Mouse (Mus musculus) liver, embryonic 11.5 days (tissue): ENCODE measurements around the gene Egflam. TPM values are rescaled to one million over a fixed set of nuclear protein-coding genes. Genes with fewer than 3 reads are reported as not detected.

Experiments
- ATAC-seq: fragments of 200-750 bp; cut with Nextera tagmentation; replicated peaks from 2 replicates; pipeline ENCODE4 v1.8.0; 2017; ENCODE audit warnings: moderate number of reproducible peaks, mild to moderate bottlenecking, moderate TSS enrichment, moderate library complexity; ENCODE audit not compliant: low FRiP score
- DNase-seq: peaks from one replicate; pipeline ENCODE4 v3.0.0-alpha.2; 2017; ENCODE audit warnings: low spot score
- H3K27ac ChIP-seq: fragments of 300-500 bp; sonication (generic); 2 replicates; pipeline ENCODE4 v1.5.1; 2014; ENCODE audit warnings: mild to moderate bottlenecking, low read depth, low read length, control low read depth
- H3K27me3 ChIP-seq: fragments of 300-500 bp; sonication (generic); replicated peaks from 2 replicates; pipeline ENCODE4 v1.6.1; 2014; ENCODE audit warnings: low read length, mixed read lengths; ENCODE audit not compliant: control insufficient read depth, insufficient read depth
- H3K36me3 ChIP-seq: fragments of 300-500 bp; sonication (generic); 2 replicates; pipeline ENCODE4 v1.6.1; 2014; ENCODE audit warnings: mild to moderate bottlenecking, low read length, moderate library complexity, mixed read lengths; ENCODE audit not compliant: control insufficient read depth, insufficient read depth
- H3K4me1 ChIP-seq: fragments of 300-500 bp; sonication (generic); replicated peaks from 2 replicates; pipeline ENCODE4 v1.6.1; 2014; ENCODE audit warnings: low read length, mixed read lengths; ENCODE audit not compliant: control insufficient read depth, insufficient read depth
- H3K4me2 ChIP-seq: fragments of 300-500 bp; sonication (generic); 2 replicates; pipeline ENCODE4 v1.6.1; 2014; ENCODE audit warnings: mild to moderate bottlenecking, control low read depth, moderate library complexity
- H3K4me3 ChIP-seq: fragments of 300-500 bp; sonication (generic); 2 replicates; pipeline ENCODE4 v1.5.1; 2014; ENCODE audit warnings: low read depth, low read length, control low read depth
- H3K9ac ChIP-seq: fragments of 300-500 bp; sonication (generic); 2 replicates; pipeline ENCODE4 v1.6.1; 2014; ENCODE audit warnings: low read depth, low read length, control low read depth
- H3K9me3 ChIP-seq: fragments of 300-500 bp; sonication (generic); 2 replicates; pipeline ENCODE4 v1.6.1; 2016; ENCODE audit warnings: low read length, inconsistent platforms, mixed read lengths; ENCODE audit not compliant: control insufficient read depth
- WGBS: fragments of 180-500 bp; shearing (Covaris S2); extraction: QIAGEN DNeasy Blood & Tissue Kit; methylation state at CpG from one replicate; pipeline ENCODE4 v1.1.7; 2014; 5-methylcytosine and 5-hydroxymethylcytosine counted together
- polyA plus RNA-seq: library from polyadenylated mRNA; unstranded; fragments of >200 nt; fragmentation: Nextera tagmentation; extraction: Ambion mirVana; gene quantifications from 2 replicates; pipeline ENCODE4 v1.2.1, GENCODE M21; 2014

Egflam gene
- polyA plus RNA-seq, 1 experiment from 2014 or later, result 2.8 TPM

DNA sequence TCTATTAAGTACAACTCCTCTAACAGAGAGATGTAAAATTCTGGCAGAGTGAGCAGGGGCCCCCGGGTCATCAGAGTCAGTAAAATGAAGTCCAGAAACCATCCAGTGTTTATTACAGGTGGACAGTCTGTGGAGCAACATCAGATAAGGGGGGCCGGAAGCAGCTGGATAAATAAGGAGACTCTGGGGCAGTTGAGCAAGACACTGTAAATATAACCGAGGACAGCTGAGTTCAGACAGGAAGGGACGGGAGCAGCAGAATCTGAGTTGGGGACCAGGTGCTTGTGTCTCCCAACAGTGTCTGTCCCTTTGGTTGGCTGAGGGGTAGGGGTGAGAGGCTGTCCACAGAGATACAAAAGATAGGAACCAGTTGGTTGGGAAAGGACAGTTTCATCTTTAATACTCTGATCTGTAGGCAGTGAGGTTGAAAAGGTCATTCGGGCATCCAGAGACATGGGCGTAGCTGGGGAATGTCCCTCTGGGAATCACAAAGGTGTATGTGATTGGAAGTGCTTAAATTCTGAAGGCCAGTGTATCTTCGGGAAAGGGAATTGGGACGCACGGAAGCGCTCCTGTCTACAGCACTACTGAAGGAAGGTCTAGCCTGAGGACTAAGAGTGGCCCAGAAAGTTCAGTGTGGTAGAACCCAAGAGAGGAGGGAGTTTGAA lies 230.8 kb downstream of the Egflam start:
- H3K4me3 ChIP-seq, result no peak overlapping the region
- DNase-seq, result no peak
- WGBS, result 72% methylated on average over 10 of the region's 10 CpGs
- H3K4me1 ChIP-seq, result no peaks in the 10 kb centered on the region
- no peak overlapping the region for H3K9ac ChIP-seq
- peak overlapping the region; percentile 64 for H3K27ac ChIP-seq
- 0 out of 2 replicates have a peak overlapping the region, but pooled peaks have one; percentile 17 for H3K4me2 ChIP-seq
- no peaks in the 10 kb centered on the region for H3K9me3 ChIP-seq
- peaks cover 3% of the 10 kb centered on the region; the same call in 1 of the 2 replicates for H3K36me3 ChIP-seq
- ATAC-seq, result peak; percentile 63
- H3K27me3 ChIP-seq, result no peaks in the 10 kb centered on the region

DNA sequence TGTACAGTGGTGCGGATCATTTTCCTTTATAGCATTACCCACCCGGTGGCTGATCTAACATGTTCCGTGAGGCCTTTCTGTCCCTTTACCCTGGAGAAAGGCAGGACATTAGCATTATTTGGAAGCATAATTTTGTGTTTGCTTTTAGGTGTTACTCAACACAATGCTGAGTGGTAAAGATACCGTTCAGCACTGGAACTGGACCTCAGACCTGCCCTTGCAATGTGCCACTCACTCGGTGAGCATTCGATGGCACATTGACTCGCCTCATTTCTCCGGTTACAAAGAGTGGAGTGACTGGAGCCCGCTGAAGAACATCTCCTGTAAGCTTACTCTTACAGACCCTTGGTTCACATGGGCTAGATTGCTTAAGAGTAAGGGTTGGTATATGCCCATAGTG lies 231.5 kb downstream of the Egflam start:
- H3K4me1 ChIP-seq, result no peaks in the 10 kb centered on the region
- DNase-seq, result no peak
- no peak for ATAC-seq
- peak overlapping the region; percentile 41; the same call in 1 of the 2 replicates for H3K27ac ChIP-seq
- no peak overlapping the region for H3K9ac ChIP-seq
- 87% methylated on average over 9 of the region's 9 CpGs for WGBS
- H3K4me3 ChIP-seq, result no peak overlapping the region
- no peaks in the 10 kb centered on the region for H3K27me3 ChIP-seq
- peaks cover 3% of the 10 kb centered on the region; the same call in 1 of the 2 replicates for H3K36me3 ChIP-seq
- H3K4me2 ChIP-seq, result no peak overlapping the region
- no peaks in the 10 kb centered on the region for H3K9me3 ChIP-seq

DNA sequence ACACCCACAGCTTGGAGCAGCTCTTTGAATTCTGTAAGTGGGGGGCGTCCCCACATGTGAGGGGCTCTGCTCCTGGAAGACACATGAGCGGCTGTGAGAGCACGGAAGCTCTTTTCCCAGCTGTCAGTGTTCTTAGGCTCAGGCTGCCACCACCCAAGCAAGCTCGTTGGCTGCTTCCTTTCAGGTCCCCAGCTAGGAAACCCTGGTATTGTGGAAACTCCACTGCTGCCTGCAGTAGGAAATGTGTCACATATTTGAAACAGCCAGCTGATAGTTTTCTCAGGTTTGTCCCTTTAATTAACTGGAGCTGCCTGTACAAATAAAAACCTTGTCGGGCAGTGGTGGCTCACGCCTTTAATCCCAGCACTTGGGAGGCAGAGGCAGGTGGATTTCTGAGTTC lies 234.3 kb downstream of the Egflam start:
- Histone ChIP-seq H3K9me3 (no peaks in the 10 kb centered on the region), H3K4me2 (no peak overlapping the region), H3K36me3 (peaks cover 6% of the 10 kb centered on the region; the same call in 1 of the 2 replicates), H3K27me3 (no peaks in the 10 kb centered on the region), H3K4me3 (no peak overlapping the region), H3K4me1 (no peaks in the 10 kb centered on the region), H3K9ac (no peak overlapping the region), H3K27ac (no peak overlapping the region)
- 76% methylated on average over 6 of the region's 6 CpGs for WGBS
- DNase-seq (no peak), ATAC-seq (no peak)

- no peaks in the 10 kb centered on the region for H3K4me1 ChIP-seq
- no peak for ATAC-seq
- H3K27ac ChIP-seq, result no peak overlapping the region
- H3K27me3 ChIP-seq, result no peaks in the 10 kb centered on the region
- H3K4me3 ChIP-seq, result no peak overlapping the region
- H3K9ac ChIP-seq, result no peak overlapping the region
- H3K36me3 ChIP-seq, result peaks cover 8% of the 10 kb centered on the region; the same call in 1 of the 2 replicates
- H3K9me3 ChIP-seq, result no peaks in the 10 kb centered on the region
- DNase-seq, result no peak
- 87% methylated on average over 8 of the region's 8 CpGs for WGBS
- no peak overlapping the region for H3K4me2 ChIP-seq
These were observed 237.9 kb downstream of the Egflam start for GRCm38 (mm10) chr15:7160321-7160720.

DNA sequence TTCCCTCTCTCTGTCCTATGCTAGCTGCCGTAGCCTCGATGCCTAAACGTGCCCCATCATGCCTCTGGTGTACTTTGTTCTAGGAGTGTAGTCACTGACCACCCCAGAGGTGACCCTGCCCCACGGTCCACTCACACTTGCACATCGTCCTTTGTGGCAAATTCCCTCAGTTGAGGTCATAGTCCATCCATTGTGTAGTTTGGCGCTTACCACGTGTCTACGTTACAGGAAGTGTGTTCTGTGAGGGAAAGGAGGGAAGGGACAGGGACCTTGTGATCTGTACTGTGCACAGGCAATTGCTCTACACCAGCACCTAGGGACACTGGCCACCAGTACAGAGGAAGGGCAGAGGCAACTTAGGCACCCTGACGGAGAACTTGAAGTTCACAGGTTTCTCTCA lies 238.3 kb downstream of the Egflam start:
- Histone ChIP-seq H3K27ac (no peak overlapping the region), H3K27me3 (no peaks in the 10 kb centered on the region), H3K4me2 (no peak overlapping the region), H3K36me3 (peaks cover 8% of the 10 kb centered on the region; the same call in 1 of the 2 replicates), H3K4me3 (no peak overlapping the region), H3K9me3 (no peaks in the 10 kb centered on the region), H3K9ac (no peak overlapping the region), H3K4me1 (no peaks in the 10 kb centered on the region)
- DNase-seq (no peak), ATAC-seq (0 out of 2 replicates have a peak, but pooled peaks have one; percentile 39)
- WGBS, result 80% methylated on average over 9 of the region's 9 CpGs

DNA sequence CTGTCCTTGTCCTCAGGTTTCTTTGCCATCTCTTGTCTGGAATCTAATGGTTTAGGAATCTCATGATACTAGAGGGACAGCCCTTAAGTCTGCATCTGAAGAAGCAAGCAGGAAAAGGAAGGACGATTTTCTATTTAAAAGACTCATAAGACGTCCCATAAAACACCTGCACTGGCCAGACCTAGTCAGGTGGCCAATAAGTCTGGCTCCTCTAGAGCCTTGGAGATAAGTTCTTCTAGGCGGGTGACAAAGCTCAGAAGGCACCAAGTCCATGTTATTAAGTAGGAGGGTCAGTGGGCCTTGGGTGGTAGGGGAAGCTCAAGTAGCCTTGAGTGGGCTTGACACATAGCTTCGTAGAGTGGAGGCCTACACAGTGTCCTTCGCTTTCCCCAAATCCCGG lies 240.5 kb downstream of the Egflam start:
- Histone ChIP-seq H3K9me3 (no peaks in the 10 kb centered on the region), H3K9ac (no peak overlapping the region), H3K4me2 (no peak overlapping the region), H3K27me3 (no peaks in the 10 kb centered on the region), H3K27ac (no peak overlapping the region), H3K4me1 (no peaks in the 10 kb centered on the region), H3K36me3 (peaks cover 8% of the 10 kb centered on the region; the same call in 1 of the 2 replicates), H3K4me3 (no peak overlapping the region)
- WGBS, result 78% methylated on average over 6 of the region's 6 CpGs
- no peak for DNase-seq
- ATAC-seq, result no peak
